Comparison of ENCODE assay signal across 24 mouse cellular contexts in genomic region chr10:86011781-86012180, GRCm38 (mm10). TPM values are rescaled to one million over a fixed set of nuclear protein-coding genes. Genes with fewer than 3 reads are reported as not detected.
"Had no signal": no experiment of that assay in that cellular context is flagged by ENCODE, and none has a peak within 500 bp of the region (broad histone marks: within the 10 kb centered on the region; RNA-seq: fewer than 3 reads in every experiment).

Gene Bpifc, minus strand, starts transcription at chr10:86011895.

- H3K27me3 ChIP-seq: limb, embryonic 13.5 days; midbrain, embryonic 13.5 days; stomach, embryonic 15.5 days had no signal

- H3K4me1 ChIP-seq: limb, embryonic 13.5 days; liver, embryonic 13.5 days; midbrain, embryonic 13.5 days; stomach, embryonic 15.5 days had no signal

- DNase-seq: kidney, adult 11 months; kidney, adult 8-10 months; kidney, postnatal 10 days; kidney, postnatal 36 days; left cerebral cortex, postnatal 4 days; liver, embryonic 13.5 days; lung, adult 2 months; lung, postnatal 14 days; lung, postnatal 4 days; right cerebral cortex, adult 18-20 months; right cerebral cortex, postnatal 25 days; spleen, adult 18-20 months; thymus, adult 2 months; thymus, postnatal 25 days had no signal

- H3K4me2 ChIP-seq: kidney, embryonic 15.5 days; limb, embryonic 13.5 days; liver, embryonic 13.5 days; midbrain, embryonic 13.5 days; stomach, embryonic 15.5 days had no signal

- H3K9me3 ChIP-seq: kidney, embryonic 15.5 days; limb, embryonic 13.5 days; liver, embryonic 13.5 days; midbrain, embryonic 13.5 days; stomach, embryonic 15.5 days had no signal

- H3K36me3 ChIP-seq: kidney, embryonic 15.5 days; limb, embryonic 13.5 days; liver, embryonic 13.5 days; midbrain, embryonic 13.5 days; stomach, embryonic 15.5 days had no signal

- H3K4me3 ChIP-seq: kidney, embryonic 15.5 days; limb, embryonic 13.5 days; liver, embryonic 13.5 days; midbrain, embryonic 13.5 days; stomach, embryonic 15.5 days had no signal

- H3K9ac ChIP-seq: kidney, embryonic 15.5 days; limb, embryonic 13.5 days; liver, embryonic 13.5 days; midbrain, embryonic 13.5 days; stomach, embryonic 15.5 days had no signal

- ATAC-seq: inflammation-experienced regulatory T-cells, adult 6 months; midbrain, embryonic 13.5 days had no signal

- H3K27ac ChIP-seq: kidney, embryonic 15.5 days; limb, embryonic 13.5 days; liver, embryonic 13.5 days; midbrain, embryonic 13.5 days; stomach, embryonic 15.5 days had no signal

RNA-seq across cellular contexts. Expression of gene Bpifc, which starts in this region (rescaled TPM):
- total RNA-seq: layer of hippocampus, postnatal 14 days; left cerebral cortex, postnatal 14 days; left cerebral cortex, postnatal 4 days; liver, adult 2 months had no signal
- polyA plus RNA-seq: inflammation-experienced regulatory T-cells, adult 6 months; liver, adult 2 months; liver, embryonic 13.5 days; midbrain, embryonic 13.5 days; neural tube, embryonic 11.5 days; neural tube, embryonic 14.5 days had no signal
